Mouse (Mus musculus) testis, postnatal 14 days (tissue): ENCODE measurements around the gene Gabpb1.

ENCODE experiments used
- DNase-seq: peaks from one replicate; pipeline ENCODE4 v3.0.0; 2021; ENCODE audit warnings: low spot score

Gabpb1 gene

DNA sequence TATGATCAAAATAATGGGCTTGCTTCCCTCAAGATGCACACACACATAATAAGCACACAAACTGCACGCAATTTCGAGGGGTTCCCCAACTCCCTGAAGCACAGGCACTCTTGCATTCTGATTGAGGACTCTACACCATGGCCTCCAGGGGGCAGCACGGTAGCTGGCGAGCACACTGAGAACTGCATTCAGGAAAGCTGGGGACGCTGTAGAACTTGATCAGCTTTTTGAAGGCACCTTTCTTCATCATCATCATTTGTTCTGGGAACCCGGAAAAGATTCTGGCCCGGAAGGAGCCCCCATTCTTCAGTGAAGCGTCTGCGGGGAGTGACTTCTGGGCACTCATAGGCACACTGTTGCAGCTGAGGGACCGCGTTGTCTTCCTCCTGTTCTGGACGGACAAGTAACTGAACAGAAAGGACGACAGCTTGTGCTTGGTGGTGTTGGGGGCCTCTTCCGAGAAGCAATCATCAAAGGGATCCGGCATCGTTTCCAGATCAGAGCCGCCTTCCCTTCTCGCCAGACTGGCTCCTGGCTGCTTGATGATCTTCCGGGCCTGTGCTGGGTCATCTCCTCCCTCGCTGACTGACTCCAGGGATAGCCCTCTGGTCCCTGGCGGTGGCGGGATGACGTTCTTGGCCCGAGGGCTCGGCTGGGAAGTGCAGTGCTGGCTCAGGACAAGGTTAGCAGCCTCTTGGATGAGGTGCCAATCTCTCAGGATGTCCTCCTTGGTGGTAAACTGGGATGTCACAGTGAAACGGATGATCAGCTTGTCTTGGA lies 82.1 kb downstream of the Gabpb1 start:
- DNase-seq: no peak

- no peak for DNase-seq
These were observed 84.8 kb downstream of the Gabpb1 start for GRCm38 (mm10) chr2:126591304-126591703.

DNA sequence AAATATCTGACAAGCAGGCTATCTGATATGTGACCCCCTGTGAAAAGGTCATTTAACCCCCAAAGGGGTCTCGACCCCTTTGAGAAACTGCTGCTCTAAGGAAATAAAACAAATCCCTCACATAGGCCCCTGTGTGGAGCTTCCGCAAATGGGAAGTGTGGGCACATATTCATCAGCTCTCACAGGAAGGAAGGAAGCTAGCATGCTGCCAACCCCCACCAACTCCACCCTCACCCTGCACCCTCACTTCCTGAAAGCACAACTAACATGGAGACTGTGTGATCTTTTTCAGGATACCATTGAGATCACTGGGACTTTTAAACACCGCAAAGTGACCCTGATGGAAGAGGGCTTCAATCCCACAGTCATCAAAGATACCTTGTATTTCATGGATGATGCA lies 88.7 kb downstream of the Gabpb1 start:
- DNase-seq: no peak

- no peak for DNase-seq
These were observed 91.3 kb downstream of the Gabpb1 start for GRCm38 (mm10) chr2:126584621-126585369.

DNA sequence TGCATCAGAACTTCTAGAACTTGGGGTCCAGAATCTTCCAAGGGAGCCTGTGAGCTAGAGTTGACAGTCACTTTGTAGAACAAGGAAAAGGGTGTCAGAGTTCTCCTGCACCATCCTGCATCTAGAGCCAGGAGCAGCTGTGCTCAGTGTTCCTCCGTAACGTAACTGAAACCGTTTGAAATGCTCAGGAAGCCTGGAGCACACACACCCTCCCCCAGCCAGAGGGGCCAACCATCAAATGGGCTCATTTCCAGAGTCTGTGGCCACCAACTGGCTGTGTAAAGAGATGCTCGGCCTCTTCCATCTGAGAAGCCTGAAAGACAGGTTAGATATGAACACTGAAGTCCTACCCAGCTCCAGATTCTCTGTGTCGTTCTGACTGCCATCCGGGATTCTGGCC lies 92.2 kb downstream of the Gabpb1 start:
- DNase-seq: no peak

DNA sequence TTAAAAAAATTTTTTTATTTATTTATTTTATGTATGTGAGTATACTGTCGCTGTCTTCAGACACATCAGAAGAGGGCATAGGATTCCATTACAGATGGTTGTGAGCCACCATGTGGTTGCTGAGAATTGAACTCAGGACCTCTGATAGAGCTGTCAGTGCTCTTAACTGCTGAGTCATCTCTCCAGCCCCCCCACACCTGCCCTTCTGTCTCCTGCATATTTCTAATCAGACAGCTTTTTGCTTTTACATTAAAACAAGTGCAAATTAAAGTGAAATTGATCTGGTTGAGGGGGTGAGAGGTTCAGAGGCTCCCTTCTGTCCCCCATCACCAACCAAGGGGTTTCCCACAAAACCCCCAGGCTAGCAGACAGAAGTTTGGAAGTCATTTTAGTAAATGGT lies 96.9 kb downstream of the Gabpb1 start:
- no peak for DNase-seq
